Mouse (Mus musculus) MEL (cell line): Measurements from ENCODE around the gene Slco1a6. TPM values are rescaled to one million over a fixed set of nuclear protein-coding genes. Genes with fewer than 3 reads are reported as not detected.

ENCODE experiments used
- DNase-seq: peaks from one replicate; pipeline ENCODE4 v3.0.0; 2011; ENCODE audit warnings: low read depth, low spot score
- H3K27ac ChIP-seq: 2 replicates; pipeline ENCODE4 v1.5.1; 2012; ENCODE audit warnings: low read depth, mild to moderate bottlenecking, control low read depth, low read length, moderate library complexity; ENCODE audit not compliant: control insufficient read depth
- H3K27me3 ChIP-seq, 2 experiments: fragments of 150-350 bp in 1 of 2; sonication (generic) in 1 of 2; 2 replicates each; pipeline ENCODE4 v1.6.1; 2012; ENCODE audit warnings: low read length in 2 of 2, mild to moderate bottlenecking in 2 of 2, improper control_type of control experiment in 1 of 2, moderate library complexity in 1 of 2; ENCODE audit not compliant: insufficient read depth in 2 of 2, control insufficient read depth in 1 of 2
- H3K36me3 ChIP-seq, 2 experiments: 2 replicates each; pipeline ENCODE4 v1.6.1; 2012 to 2014; ENCODE audit warnings: low read length in 2 of 2, improper control_type of control experiment in 1 of 2, inconsistent platforms in 1 of 2, mild to moderate bottlenecking in 1 of 2; ENCODE audit not compliant: insufficient read depth in 2 of 2, control insufficient read depth in 1 of 2
- H3K4me1 ChIP-seq, 2 experiments: fragments of 150-350 bp in 1 of 2; sonication (generic) in 1 of 2; 2 replicates each; pipeline ENCODE4 v1.6.1; 2012; ENCODE audit warnings: low read length in 2 of 2, improper control_type of control experiment in 1 of 2, mild to moderate bottlenecking in 1 of 2; ENCODE audit not compliant: insufficient read depth in 2 of 2, control insufficient read depth in 1 of 2
- H3K4me3 ChIP-seq, 2 experiments: fragments of 150-350 bp in 1 of 2; sonication (generic) in 1 of 2; 2 replicates each; pipeline ENCODE4 v1.5.1; 2012; ENCODE audit warnings: low read depth in 2 of 2, low read length in 2 of 2, mild to moderate bottlenecking in 2 of 2, moderate library complexity in 2 of 2, control low read depth in 1 of 2, improper control_type of control experiment in 1 of 2; ENCODE audit not compliant: control insufficient read depth in 1 of 2, insufficient read depth in 1 of 2
- H3K79me2 ChIP-seq: 2 replicates; pipeline ENCODE4 v1.6.1; 2012; ENCODE audit warnings: mild to moderate bottlenecking, low read length, moderate library complexity; ENCODE audit not compliant: control insufficient read depth, poor library complexity, insufficient read depth
- H3K9ac ChIP-seq: 2 replicates; pipeline ENCODE4 v1.6.1; 2012; ENCODE audit warnings: low read depth, mild to moderate bottlenecking, control low read depth, low read length, moderate library complexity; ENCODE audit not compliant: control insufficient read depth, poor library complexity, severe bottlenecking
- H3K9me3 ChIP-seq: fragments of 150-350 bp; sonication (generic); replicated peaks from 2 replicates; pipeline ENCODE4 v1.6.1; 2012; ENCODE audit warnings: mild to moderate bottlenecking, low read length, improper control_type of control experiment, moderate library complexity; ENCODE audit not compliant: insufficient read depth
- BHLHE40 ChIP-seq: IDR thresholded peaks from 2 replicates; pipeline ENCODE4 v1.6.1; 2012; ENCODE audit warnings: low read depth, mild to moderate bottlenecking, inconsistent platforms, low read length, improper control_type of control experiment, borderline replicate concordance
- CHD1 ChIP-seq: IDR thresholded peaks from 2 replicates; pipeline ENCODE4 v1.6.1; 2012; ENCODE audit warnings: low read depth, mild to moderate bottlenecking, inconsistent platforms, low read length, improper control_type of control experiment
- CTCF ChIP-seq, 3 experiments: IDR thresholded peaks in 2 of 3; conservative IDR thresholded peaks in 1 of 3; 2 replicates each; pipeline ENCODE4 v1.5.1; 2011 to 2012; ENCODE audit warnings: low read length in 3 of 3, low read depth in 2 of 3, mild to moderate bottlenecking in 2 of 3, improper control_type of control experiment in 1 of 3, inconsistent platforms in 1 of 3, mixed read lengths in 1 of 3, moderate library complexity in 1 of 3; ENCODE audit not compliant: control insufficient read depth in 1 of 3, insufficient read depth in 1 of 3, poor library complexity in 1 of 3, severe bottlenecking in 1 of 3
- E2F4 ChIP-seq: IDR thresholded peaks from 2 replicates; pipeline ENCODE4 v1.6.1; 2011; ENCODE audit warnings: low read depth, low read length, improper control_type of control experiment, borderline replicate concordance
- ELF1 ChIP-seq: IDR thresholded peaks from 2 replicates; pipeline ENCODE4 v1.6.1; 2014; ENCODE audit warnings: low read depth, mild to moderate bottlenecking, inconsistent platforms, low read length, improper control_type of control experiment, moderate library complexity
- EP300 ChIP-seq, 2 experiments: IDR thresholded peaks; 2 replicates each; pipeline ENCODE4 v1.6.1; 2011; ENCODE audit warnings: improper control_type of control experiment in 2 of 2, low read length in 2 of 2, low read depth in 1 of 2, mild to moderate bottlenecking in 1 of 2
- ETS1 ChIP-seq: IDR thresholded peaks from 2 replicates; pipeline ENCODE4 v1.6.1; 2012; ENCODE audit warnings: low read depth, mild to moderate bottlenecking, inconsistent platforms, low read length, improper control_type of control experiment, moderate library complexity
- GATA1 ChIP-seq: IDR thresholded peaks from 2 replicates; pipeline ENCODE4 v1.6.1; 2011; ENCODE audit warnings: low read depth, low read length, improper control_type of control experiment
- HCFC1 ChIP-seq: IDR thresholded peaks from 2 replicates; pipeline ENCODE4 v1.6.1; 2012; ENCODE audit warnings: low read depth, mild to moderate bottlenecking, inconsistent platforms, low read length, improper control_type of control experiment, moderate library complexity
- KAT2A ChIP-seq: conservative IDR thresholded peaks from 2 replicates; pipeline ENCODE4 v1.6.1; 2012; ENCODE audit warnings: low read depth, low read length, improper control_type of control experiment, inconsistent platforms
- MAFK ChIP-seq: IDR thresholded peaks from 2 replicates; pipeline ENCODE4 v1.6.1; 2011; ENCODE audit warnings: low read depth, mild to moderate bottlenecking, low read length, improper control_type of control experiment, borderline replicate concordance
- MAZ ChIP-seq: IDR thresholded peaks from 2 replicates; pipeline ENCODE4 v1.6.1; 2012; ENCODE audit warnings: low read depth, mild to moderate bottlenecking, inconsistent platforms, low read length, improper control_type of control experiment
- MEF2A ChIP-seq: IDR thresholded peaks from 2 replicates; pipeline ENCODE4 v1.6.1; 2014; ENCODE audit warnings: low read depth, mild to moderate bottlenecking, inconsistent platforms, low read length, improper control_type of control experiment; ENCODE audit not compliant: poor library complexity, insufficient replicate concordance, severe bottlenecking; ENCODE audit errors: extremely low read depth
- MYB ChIP-seq: IDR thresholded peaks from 2 replicates; pipeline ENCODE4 v1.6.1; 2011; ENCODE audit warnings: mild to moderate bottlenecking, low read depth, low read length, improper control_type of control experiment
- NELFE ChIP-seq: IDR thresholded peaks from 2 replicates; pipeline ENCODE4 v1.6.1; 2011; ENCODE audit warnings: low read depth, low read length, improper control_type of control experiment
- NRF1 ChIP-seq: IDR thresholded peaks from 2 replicates; pipeline ENCODE4 v1.6.1; 2014; ENCODE audit warnings: low read depth, mild to moderate bottlenecking, inconsistent platforms, low read length, improper control_type of control experiment, moderate library complexity; ENCODE audit not compliant: poor library complexity, insufficient read depth, severe bottlenecking
- POLR2A ChIP-seq, 2 experiments: IDR thresholded peaks; 2 replicates each; pipeline ENCODE4 v1.6.1; 2011 to 2012; ENCODE audit warnings: low read length in 2 of 2, mild to moderate bottlenecking in 2 of 2, control low read depth in 1 of 2, improper control_type of control experiment in 1 of 2, low read depth in 1 of 2, moderate library complexity in 1 of 2; ENCODE audit not compliant: control insufficient read depth in 1 of 2, insufficient read depth in 1 of 2, poor library complexity in 1 of 2
- RAD21 ChIP-seq: IDR thresholded peaks from 2 replicates; pipeline ENCODE4 v1.6.1; 2011; ENCODE audit warnings: mild to moderate bottlenecking, low read depth, low read length, improper control_type of control experiment
- RCOR1 ChIP-seq: IDR thresholded peaks from 2 replicates; pipeline ENCODE4 v1.6.1; 2012; ENCODE audit warnings: low read depth, mild to moderate bottlenecking, inconsistent platforms, low read length, improper control_type of control experiment
- SIN3A ChIP-seq: IDR thresholded peaks from 2 replicates; pipeline ENCODE4 v1.6.1; 2012; ENCODE audit warnings: low read length, improper control_type of control experiment, inconsistent platforms
- SMC3 ChIP-seq: IDR thresholded peaks from 2 replicates; pipeline ENCODE4 v1.6.1; 2011; ENCODE audit warnings: low read depth, low read length, improper control_type of control experiment
- UBTF ChIP-seq: IDR thresholded peaks from 2 replicates; pipeline ENCODE4 v1.6.1; 2012; ENCODE audit warnings: low read depth, mild to moderate bottlenecking, inconsistent platforms, low read length, improper control_type of control experiment, moderate library complexity, borderline replicate concordance; ENCODE audit not compliant: insufficient read depth
- USF1 ChIP-seq: IDR thresholded peaks from 2 replicates; pipeline ENCODE4 v1.6.1; 2014; ENCODE audit warnings: low read depth, mild to moderate bottlenecking, inconsistent platforms, low read length, improper control_type of control experiment, moderate library complexity
- ZC3H11A ChIP-seq: IDR thresholded peaks from 2 replicates; pipeline ENCODE4 v1.6.1; 2012; ENCODE audit warnings: low read depth, mild to moderate bottlenecking, inconsistent platforms, low read length, improper control_type of control experiment
- ZMIZ1 ChIP-seq: IDR thresholded peaks from 2 replicates; pipeline ENCODE4 v1.6.1; 2012; ENCODE audit warnings: low read depth, mild to moderate bottlenecking, inconsistent platforms, low read length, improper control_type of control experiment, moderate library complexity
- ZNF384 ChIP-seq: IDR thresholded peaks from 2 replicates; pipeline ENCODE4 v1.6.1; 2012; ENCODE audit warnings: low read depth, mild to moderate bottlenecking, inconsistent platforms, low read length, improper control_type of control experiment
- polyA plus RNA-seq, 2 experiments: library from polyadenylated mRNA; stranded (reverse) in 1 of 2; unstranded in 1 of 2; fragments of >175 nt in 1 of 2; fragments of >200 nt in 1 of 2; gene quantifications; 2 replicates each; pipeline versions ENCODE4 v1.2.1 to v1.2.4; 2012; ENCODE audit warnings: low replicate concordance in 2 of 2, low read depth in 1 of 2; ENCODE audit not compliant: insufficient read length in 2 of 2, insufficient read depth in 1 of 2, missing spikeins in 1 of 2
- total RNA-seq: library from RNA; depleted of rRNA; stranded (reverse); fragments of 300-350 nt; gene quantifications from 2 replicates; pipeline ENCODE4 v1.2.3, GENCODE M21; 2012

Slco1a6 gene
- total and polyA plus RNA-seq, 3 experiments, result 1.4 TPM; not detected in 2

DNA sequence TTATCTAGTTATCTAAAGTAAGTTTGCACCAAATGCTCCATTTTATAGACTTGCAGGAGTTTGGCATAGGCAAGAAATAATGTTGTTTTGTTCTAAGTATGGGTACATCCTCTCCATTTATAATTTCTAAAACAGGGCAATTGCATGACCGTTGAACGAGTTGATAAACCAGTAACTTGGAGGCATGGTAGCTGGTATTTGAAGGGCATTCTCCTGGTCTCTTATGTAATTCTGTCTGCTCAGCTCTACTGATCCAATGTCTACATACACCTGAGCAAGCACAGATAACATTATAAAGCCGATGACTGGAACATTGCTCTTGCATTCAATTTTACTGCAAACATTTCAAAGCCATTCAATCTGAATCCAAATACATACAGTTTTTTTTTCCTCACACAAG lies 20.9 kb downstream of the Slco1a6 start:
- no peak for DNase-seq
- Histone ChIP-seq H3K27ac (no peak overlapping the region), H3K36me3 (no peaks in the 10 kb centered on the region), H3K9ac (no peak overlapping the region), H3K27me3 (no peaks in the 10 kb centered on the region), H3K4me1 (no peaks in the 10 kb centered on the region), H3K79me2 (no peaks in the 10 kb centered on the region), H3K9me3 (no peaks in the 10 kb centered on the region; the same call in 1 of the 2 replicates), H3K4me3 (no peak overlapping the region)
- TF ChIP-seq GATA1 (no peak), SIN3A (no peak), POLR2A (IDR thresholded peaks at IDR 0.05; ENCODE audit: control insufficient read depth in 1 of 2, insufficient read depth in 1 of 2, low read depth in 1 of 2, low read length in 2 of 2, poor library complexity in 1 of 2) (no peak), MEF2A (no peak), NELFE (no peak), RCOR1 (no peak), MYB (no peak), CTCF (IDR thresholded peaks at IDR 0.05 in 2 of 3, conservative IDR thresholded peaks at IDR 0.05 in 1 of 3; ENCODE audit: control insufficient read depth in 1 of 3, insufficient read depth in 1 of 3, low read depth in 2 of 3, low read length in 3 of 3, poor library complexity in 1 of 3, severe bottlenecking in 1 of 3) (no peak), RAD21 (no peak), UBTF (no peak), MAZ (no peak), ETS1 (no peak), NRF1 (no peak), CHD1 (no peak), MAFK (no peak), ZMIZ1 (no peak), USF1 (no peak), ZC3H11A (no peak)

DNA sequence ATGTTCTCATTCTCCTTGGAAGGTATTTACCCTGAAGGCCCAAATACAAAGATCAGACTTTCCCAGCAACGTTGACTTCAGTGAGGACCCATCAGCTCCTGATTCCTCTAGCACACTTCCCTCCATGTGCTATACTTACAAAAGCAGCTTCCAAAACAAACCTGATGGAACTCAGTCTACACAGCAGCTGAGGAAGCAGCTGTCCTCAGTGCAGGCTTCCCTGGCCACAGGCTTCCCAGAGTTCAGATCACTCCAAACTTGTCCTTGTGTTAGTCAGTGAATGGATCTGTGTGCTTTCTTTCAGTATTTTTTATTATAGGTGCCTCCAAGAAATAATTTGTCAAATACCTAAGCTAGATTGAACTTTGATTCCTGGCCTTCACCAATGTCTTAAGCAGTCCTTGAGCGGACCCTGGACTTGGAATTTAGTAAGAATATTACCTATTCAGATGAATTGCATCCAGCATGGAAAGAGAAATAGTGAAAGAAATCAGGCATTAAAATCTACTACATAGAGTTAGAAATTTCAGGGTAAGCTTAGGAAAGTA lies 22.4 kb downstream of the Slco1a6 start:
- TF ChIP-seq CTCF (IDR thresholded peaks at IDR 0.05 in 2 of 3, conservative IDR thresholded peaks at IDR 0.05 in 1 of 3; ENCODE audit: control insufficient read depth in 1 of 3, insufficient read depth in 1 of 3, low read depth in 2 of 3, low read length in 3 of 3, poor library complexity in 1 of 3, severe bottlenecking in 1 of 3) (no peak), HCFC1 (no peak), GATA1 (no peak), ELF1 (no peak), NELFE (no peak), ZNF384 (no peak), BHLHE40 (no peak), MYB (no peak), SMC3 (no peak), KAT2A (no peak), USF1 (no peak), EP300 (IDR thresholded peaks at IDR 0.05; ENCODE audit: low read depth in 1 of 2, low read length in 2 of 2) (no peak), E2F4 (no peak)
- Histone ChIP-seq H3K36me3 (no peaks in the 10 kb centered on the region), H3K79me2 (no peaks in the 10 kb centered on the region), H3K4me1 (no peaks in the 10 kb centered on the region), H3K27ac (no peak overlapping the region), H3K9me3 (no peaks in the 10 kb centered on the region; the same call in 1 of the 2 replicates), H3K9ac (no peak overlapping the region), H3K27me3 (no peaks in the 10 kb centered on the region), H3K4me3 (no peak overlapping the region)
- no peak for DNase-seq
